Mouse (Mus musculus) heart, postnatal 0 days (tissue): ENCODE results near the gene Qsox1.

ENCODE experiments used
- CTCF ChIP-seq: IDR thresholded peaks from 2 replicates; pipeline ENCODE4 v1.5.1; 2016; ENCODE audit warnings: antibody characterized with exemption, control low read depth, low read depth
- EP300 ChIP-seq: IDR thresholded peaks from 2 replicates; pipeline ENCODE4 v1.6.1; 2016; ENCODE audit warnings: antibody characterized with exemption, low read depth

GRCm38 (mm10) chr1:155794855-155795254 is 17.8 kb downstream of the Qsox1 start:
- TF ChIP-seq CTCF (no peak), EP300 (no peak)
